Mouse (Mus musculus): Measurements from ENCODE around the gene Gmpr2. TPM values are rescaled to one million over a fixed set of nuclear protein-coding genes. Genes with fewer than 3 reads are reported as not detected.

Gene Gmpr2
- total and polyA plus RNA-seq, 2 experiments from 2014 or later = 19.9 to 40.9 TPM

- no peak overlapping the region for H3K4me2 ChIP-seq (ENCODE audit: low read depth)
- TF ChIP-seq CTCF (IDR thresholded peaks at IDR 0.05; ENCODE audit: low read depth) = no peak
- peaks cover 34% of the 10 kb centered on the region for H3K36me3 ChIP-seq (ENCODE audit: insufficient read depth)
- no peak overlapping the region for H3K27ac ChIP-seq (ENCODE audit: low read depth, low read length)
- H3K4me3 ChIP-seq (ENCODE audit: low read depth, low read length) = no peak overlapping the region
- H3K27me3 ChIP-seq (ENCODE audit: insufficient read depth, low read length) = no peaks in the 10 kb centered on the region
- H3K4me1 ChIP-seq (ENCODE audit: insufficient read depth) = peaks cover 10% of the 10 kb centered on the region
- ATAC-seq = no peak
- no peak for DNase-seq
- H3K9me3 ChIP-seq (ENCODE audit: low read length) = no peaks in the 10 kb centered on the region
- WGBS = 96% methylated on average over 14 of the region's 14 CpGs
- H3K9ac ChIP-seq = no peak overlapping the region
These were observed 30.9 kb upstream of the Gmpr2 start for GRCm38 (mm10) chr14:55640816-55641215.

DNA sequence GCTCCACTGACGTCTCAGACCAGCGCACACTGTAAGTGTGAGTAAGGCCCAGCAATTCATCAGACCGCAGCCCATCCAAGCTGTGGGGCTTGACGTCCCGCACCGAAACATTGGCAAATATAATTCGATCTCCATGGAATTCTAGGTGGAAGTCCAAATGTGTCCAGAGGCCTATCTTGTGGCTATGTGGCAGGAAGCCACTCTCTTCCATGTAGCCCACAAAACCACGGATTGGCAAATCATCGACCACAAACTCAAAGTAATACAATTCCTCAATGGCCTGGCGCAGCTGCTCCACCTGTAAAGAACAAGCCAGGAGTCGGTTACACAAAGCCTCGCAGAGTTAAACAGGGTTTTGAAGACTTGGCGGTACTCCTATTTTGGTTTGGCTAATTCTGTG, 30.4 kb upstream of the Gmpr2 start:
- no peak for TF ChIP-seq CTCF (IDR thresholded peaks at IDR 0.05; ENCODE audit: low read depth)
- no peak for DNase-seq
- Histone ChIP-seq H3K27me3 (ENCODE audit: insufficient read depth, low read length) (no peaks in the 10 kb centered on the region), H3K27ac (ENCODE audit: low read depth, low read length) (no peak overlapping the region), H3K9me3 (ENCODE audit: low read length) (no peaks in the 10 kb centered on the region), H3K4me2 (ENCODE audit: low read depth) (no peak overlapping the region), H3K4me1 (ENCODE audit: insufficient read depth) (peaks cover 10% of the 10 kb centered on the region), H3K4me3 (ENCODE audit: low read depth, low read length) (no peak overlapping the region), H3K9ac (no peak overlapping the region), H3K36me3 (ENCODE audit: insufficient read depth) (peaks cover 34% of the 10 kb centered on the region)
- ATAC-seq = no peak
- WGBS = 97% methylated on average over 13 of the region's 13 CpGs

DNA sequence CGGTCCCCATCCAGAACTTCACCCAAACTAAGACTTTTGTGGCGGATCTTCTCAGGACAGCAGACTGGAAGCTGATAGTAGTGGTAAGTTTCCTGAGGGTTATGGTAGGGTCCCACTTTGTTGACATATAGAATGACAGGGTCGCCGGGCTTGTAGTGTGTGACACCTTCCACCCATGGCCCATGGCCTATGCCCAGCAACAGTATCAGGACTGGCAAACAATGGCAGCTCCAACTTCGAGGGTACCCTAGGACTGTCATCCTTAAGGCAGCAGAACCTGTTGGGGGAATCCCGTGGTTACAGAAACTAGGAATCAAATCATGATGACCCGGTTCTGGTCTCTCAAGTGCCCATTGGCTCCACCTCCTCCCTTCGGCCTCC, 29.1 kb upstream of the Gmpr2 start:
- peaks cover 27% of the 10 kb centered on the region for H3K36me3 ChIP-seq (ENCODE audit: insufficient read depth)
- peak overlapping the region; percentile 89 for H3K4me3 ChIP-seq (ENCODE audit: low read depth, low read length)
- no peak for DNase-seq
- H3K9ac ChIP-seq = peak overlapping the region; percentile 93
- ATAC-seq = peak; percentile 14
- H3K27ac ChIP-seq (ENCODE audit: low read depth, low read length) = peak overlapping the region; percentile 97
- H3K27me3 ChIP-seq (ENCODE audit: insufficient read depth, low read length) = no peaks in the 10 kb centered on the region
- 21% methylated on average over 8 of the region's 8 CpGs for WGBS
- H3K9me3 ChIP-seq (ENCODE audit: low read length) = no peaks in the 10 kb centered on the region
- peaks cover 10% of the 10 kb centered on the region for H3K4me1 ChIP-seq (ENCODE audit: insufficient read depth)
- H3K4me2 ChIP-seq (ENCODE audit: low read depth) = peak overlapping the region; percentile 61
- TF ChIP-seq CTCF (IDR thresholded peaks at IDR 0.05; ENCODE audit: low read depth) = no peak

DNA sequence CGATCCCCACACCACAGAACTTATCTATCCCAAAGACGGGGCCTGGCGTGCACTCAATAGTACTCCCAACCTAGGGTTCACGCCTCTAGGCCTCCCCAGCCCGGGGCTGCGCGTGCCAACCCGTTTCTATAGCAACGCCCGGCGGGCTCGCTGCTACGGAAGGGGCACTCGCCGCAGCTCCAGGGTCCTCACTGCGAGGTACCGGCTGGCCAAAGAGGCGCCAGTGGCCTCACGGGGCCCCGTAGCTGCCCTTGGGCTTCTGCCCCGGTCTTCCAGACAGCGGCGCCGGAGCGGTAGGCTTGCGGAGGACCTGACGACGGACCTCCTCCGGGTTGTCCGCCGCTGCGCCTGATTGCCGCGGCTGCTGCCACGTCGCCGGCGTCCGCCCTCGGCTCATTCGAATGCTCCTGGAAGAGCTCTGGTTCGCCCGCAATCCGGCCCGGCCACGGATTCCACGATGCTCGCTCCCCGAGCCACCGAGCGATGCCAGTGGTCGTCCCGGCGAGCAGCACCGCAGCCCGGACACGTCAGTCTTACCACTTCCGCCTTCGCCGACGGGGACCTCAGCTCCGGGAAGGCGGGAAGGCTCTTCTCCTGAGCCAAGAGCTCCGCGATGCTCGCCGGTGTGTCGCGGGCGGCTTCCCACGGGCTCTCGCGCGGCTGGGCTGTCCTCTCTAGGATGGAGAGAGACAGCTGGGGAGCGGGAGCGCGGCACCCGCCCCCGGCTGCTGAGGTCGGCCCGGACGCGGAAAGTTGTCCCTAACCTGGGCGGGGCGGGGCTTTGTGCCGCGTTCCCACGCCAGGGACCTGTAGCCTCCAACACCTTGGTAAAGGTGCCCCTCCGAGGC, 28.5 kb upstream of the Gmpr2 start, which contains the start of gene Tm9sf1:
TSS of gene Tm9sf1 (minus strand) at position 747 of the 848 bp plus-strand sequence.
- Histone ChIP-seq H3K27me3 (ENCODE audit: insufficient read depth, low read length) (no peaks in the 10 kb centered on the region), H3K4me2 (ENCODE audit: low read depth) (peak within 1 kb of the TSS; percentile 61), H3K9ac (peak within 1 kb of the TSS; percentile 93), H3K27ac (ENCODE audit: low read depth, low read length) (peak within 1 kb of the TSS; percentile 97), H3K4me3 (ENCODE audit: low read depth, low read length) (peak within 1 kb of the TSS; percentile 89), H3K9me3 (ENCODE audit: low read length) (no peaks in the 10 kb centered on the region), H3K4me1 (ENCODE audit: insufficient read depth) (peaks cover 10% of the 10 kb centered on the region), H3K36me3 (ENCODE audit: insufficient read depth) (peaks cover 21% of the 10 kb centered on the region)
- WGBS = 1% methylated on average over 89 of the region's 89 CpGs
- 0 out of 2 replicates have a peak, but pooled peaks have one; percentile 11 for TF ChIP-seq CTCF (IDR thresholded peaks at IDR 0.05; ENCODE audit: low read depth)
- peak; percentile 90 for ATAC-seq
- peak; percentile 87 for DNase-seq

DNA sequence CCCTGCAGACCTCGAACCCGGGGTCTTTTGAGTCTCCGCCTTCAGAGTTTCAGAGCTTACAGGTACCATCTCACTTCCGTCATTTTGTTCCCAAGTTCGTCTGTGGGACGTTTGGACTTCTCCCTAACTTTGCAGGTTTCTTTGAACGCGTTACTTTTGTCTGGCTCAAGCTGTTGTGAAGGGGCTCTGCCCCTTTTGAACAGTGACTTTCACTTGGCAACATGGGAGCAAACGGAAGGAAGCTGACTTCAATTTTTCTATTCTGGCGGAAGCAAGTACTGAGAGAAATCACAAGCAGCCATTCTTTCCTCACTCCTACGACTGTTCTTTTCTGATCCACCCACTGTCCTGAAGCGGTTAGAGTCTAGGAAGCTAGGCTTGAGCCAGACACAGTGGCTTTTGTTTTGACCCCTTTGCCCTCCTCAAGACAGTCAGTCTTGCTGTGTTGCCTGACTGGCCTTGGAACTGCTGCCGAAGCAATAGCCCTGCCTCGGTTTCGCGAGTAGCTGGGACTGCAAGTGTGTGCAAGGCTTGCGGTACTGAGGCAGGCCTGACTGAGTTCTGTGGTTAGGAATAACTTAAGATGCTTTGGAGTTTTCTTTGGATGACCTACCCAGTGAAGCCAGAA, 27.4 kb upstream of the Gmpr2 start:
- 29% methylated on average over 17 of the region's 17 CpGs for WGBS
- peaks cover 16% of the 10 kb centered on the region for H3K36me3 ChIP-seq (ENCODE audit: insufficient read depth)
- peak overlapping the region; percentile 89 for H3K4me3 ChIP-seq (ENCODE audit: low read depth, low read length)
- no peak overlapping the region for H3K27ac ChIP-seq (ENCODE audit: low read depth, low read length)
- no peaks in the 10 kb centered on the region for H3K27me3 ChIP-seq (ENCODE audit: insufficient read depth, low read length)
- H3K4me1 ChIP-seq (ENCODE audit: insufficient read depth) = peaks cover 10% of the 10 kb centered on the region
- peak overlapping the region; percentile 93 for H3K9ac ChIP-seq
- peak overlapping the region; percentile 61 for H3K4me2 ChIP-seq (ENCODE audit: low read depth)
- DNase-seq (no peak), ATAC-seq (no peak)
- no peak for TF ChIP-seq CTCF (IDR thresholded peaks at IDR 0.05; ENCODE audit: low read depth)
- H3K9me3 ChIP-seq (ENCODE audit: low read length) = no peaks in the 10 kb centered on the region

DNA sequence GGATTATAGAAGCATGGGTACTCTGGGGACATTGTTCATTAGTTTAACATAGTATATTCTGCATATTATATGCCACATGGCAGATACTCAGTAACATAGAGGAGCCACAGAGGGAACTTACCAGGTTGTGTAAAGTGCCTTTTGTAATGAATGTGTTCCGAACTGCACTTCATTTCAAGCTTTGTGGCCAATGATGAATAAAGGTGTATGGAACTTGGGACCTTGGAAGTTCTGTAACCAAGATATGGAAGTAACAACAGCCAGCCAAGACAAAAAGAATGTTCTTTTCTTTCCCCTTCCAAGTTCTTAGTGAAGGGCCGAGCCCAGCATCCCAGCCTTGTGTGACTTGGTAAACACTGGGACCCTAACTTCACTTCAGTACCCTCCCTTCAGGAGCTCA, 21.9 kb upstream of the Gmpr2 start, which contains the start of gene Tssk4:
TSS of gene Tssk4 (plus strand) at position 301 of the 400 bp plus-strand sequence.
- Histone ChIP-seq H3K4me1 (ENCODE audit: insufficient read depth) (0 out of 2 replicates have a peak, but pooled peaks cover under 1% of the 10 kb centered on the region), H3K4me2 (ENCODE audit: low read depth) (no peak within 1 kb of the TSS), H3K27ac (ENCODE audit: low read depth, low read length) (no peak within 1 kb of the TSS), H3K36me3 (ENCODE audit: insufficient read depth) (no peaks in the 10 kb centered on the region; the same call in 1 of the 2 replicates), H3K27me3 (ENCODE audit: insufficient read depth, low read length) (no peaks in the 10 kb centered on the region), H3K4me3 (ENCODE audit: low read depth, low read length) (no peak within 1 kb of the TSS), H3K9ac (no peak within 1 kb of the TSS), H3K9me3 (ENCODE audit: low read length) (no peaks in the 10 kb centered on the region)
- ATAC-seq = no peak
- WGBS = 93% methylated on average over 2 of the region's 2 CpGs
- DNase-seq = no peak
- no peak for TF ChIP-seq CTCF (IDR thresholded peaks at IDR 0.05; ENCODE audit: low read depth)

DNA sequence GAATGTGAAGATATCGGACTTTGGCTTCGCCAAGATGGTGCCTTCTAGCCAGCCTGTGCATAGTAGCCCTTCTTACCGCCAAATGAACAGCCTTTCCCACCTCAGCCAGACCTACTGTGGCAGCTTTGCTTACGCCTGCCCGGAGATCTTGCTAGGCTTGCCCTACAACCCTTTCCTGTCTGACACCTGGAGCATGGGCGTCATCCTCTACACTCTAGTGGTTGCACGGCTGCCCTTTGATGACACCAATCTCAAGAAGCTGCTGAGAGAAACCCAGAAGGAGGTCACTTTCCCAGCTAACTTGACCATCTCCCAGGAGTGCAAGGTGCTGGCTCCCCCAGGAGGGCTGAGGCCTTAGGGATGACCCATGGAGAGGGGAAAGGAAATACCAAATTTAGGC, 20.2 kb upstream of the Gmpr2 start:
- no peaks in the 10 kb centered on the region for H3K27me3 ChIP-seq (ENCODE audit: insufficient read depth, low read length)
- no peak for TF ChIP-seq CTCF (IDR thresholded peaks at IDR 0.05; ENCODE audit: low read depth)
- no peak overlapping the region for H3K27ac ChIP-seq (ENCODE audit: low read depth, low read length)
- ATAC-seq (no peak), DNase-seq (no peak)
- H3K9me3 ChIP-seq (ENCODE audit: low read length) = no peaks in the 10 kb centered on the region
- no peak overlapping the region for H3K4me3 ChIP-seq (ENCODE audit: low read depth, low read length)
- no peak overlapping the region for H3K9ac ChIP-seq
- H3K4me2 ChIP-seq (ENCODE audit: low read depth) = no peak overlapping the region
- 91% methylated on average over 7 of the region's 7 CpGs for WGBS
- H3K36me3 ChIP-seq (ENCODE audit: insufficient read depth) = no peaks in the 10 kb centered on the region; the same call in 1 of the 2 replicates
- no peaks in the 10 kb centered on the region for H3K4me1 ChIP-seq (ENCODE audit: insufficient read depth)

Data from forebrain, postnatal 0 days (tissue).